Mouse (Mus musculus): ENCODE data around the gene Zfp781. TPM values are rescaled to one million over a fixed set of nuclear protein-coding genes. Genes with fewer than 3 reads are reported as not detected.
"Not testable (repeated sequence)": the region's sequence is repeated elsewhere in the genome, so short reads cannot be mapped to it uniquely, and the experiment has no call there.

Zfp781 gene
- polyA plus RNA-seq (2014; fragmentation: Nextera tagmentation; extraction: Ambion mirVana): 4.6 and 5.4 TPM in 2 replicates

- not testable (repeated sequence) for DNase-seq (ENCODE audit: low spot score); H3K4me3 ChIP-seq (ENCODE audit: low read depth, low read length); H3K9me3 ChIP-seq (ENCODE audit: control insufficient read depth, low read length); H3K4me1 ChIP-seq (replicated peaks; ENCODE audit: control insufficient read depth, insufficient read depth, low read length); H3K36me3 ChIP-seq (ENCODE audit: control insufficient read depth, insufficient read depth, low read length); H3K27ac ChIP-seq (ENCODE audit: low read depth, low read length); H3K4me2 ChIP-seq (replicated peaks; ENCODE audit: low read depth, low read length); H3K27me3 ChIP-seq (ENCODE audit: control insufficient read depth, insufficient read depth, low read length); H3K9ac ChIP-seq (ENCODE audit: low read depth, low read length)
- peak; percentile 98 for ATAC-seq (ENCODE audit: low FRiP score)
- no CpG with 5 or more reads among the region's 43 CpGs for WGBS
Measured at GRCm38 (mm10) chr10:81929842-81930743, at the start of gene Zfp781. TSS of gene Zfp781 (minus strand) at chr10:81930480.

GRCm38 (mm10) chr10:81978365-81979003, 48.2 kb upstream of the Zfp781 start:
- not testable (repeated sequence) for H3K27ac ChIP-seq (ENCODE audit: low read depth, low read length); H3K9me3 ChIP-seq (ENCODE audit: control insufficient read depth, low read length); DNase-seq (ENCODE audit: low spot score); H3K4me1 ChIP-seq (replicated peaks; ENCODE audit: control insufficient read depth, insufficient read depth, low read length); H3K9ac ChIP-seq (ENCODE audit: low read depth, low read length); H3K36me3 ChIP-seq (ENCODE audit: control insufficient read depth, insufficient read depth, low read length); H3K27me3 ChIP-seq (ENCODE audit: control insufficient read depth, insufficient read depth, low read length); H3K4me3 ChIP-seq (ENCODE audit: low read depth, low read length); ATAC-seq (ENCODE audit: low FRiP score); H3K4me2 ChIP-seq (replicated peaks; ENCODE audit: low read depth, low read length)
- WGBS: no CpG with 5 or more reads among the region's 44 CpGs

- not testable (repeated sequence) for H3K9ac ChIP-seq (ENCODE audit: low read depth, low read length); H3K27me3 ChIP-seq (ENCODE audit: control insufficient read depth, insufficient read depth, low read length); H3K9me3 ChIP-seq (ENCODE audit: control insufficient read depth, low read length); H3K27ac ChIP-seq (ENCODE audit: low read depth, low read length); DNase-seq (ENCODE audit: low spot score); H3K4me3 ChIP-seq (ENCODE audit: low read depth, low read length); H3K36me3 ChIP-seq (ENCODE audit: control insufficient read depth, insufficient read depth, low read length); H3K4me1 ChIP-seq (replicated peaks; ENCODE audit: control insufficient read depth, insufficient read depth, low read length); H3K4me2 ChIP-seq (replicated peaks; ENCODE audit: low read depth, low read length)
- WGBS: no CpG with 5 or more reads among the region's 3 CpGs
- ATAC-seq (ENCODE audit: low FRiP score): peak; percentile 64
Measured at GRCm38 (mm10) chr10:81930744-81931118, 451 bp upstream of the Zfp781 start.

GRCm38 (mm10) chr10:81863409-81864407, 66.6 kb downstream of the Zfp781 start, which contains the start of gene Gm32687:
TSS of gene Gm32687 (plus strand) at chr10:81863934.
- H3K27ac ChIP-seq (ENCODE audit: low read depth, low read length); H3K9ac ChIP-seq (ENCODE audit: low read depth, low read length); H3K36me3 ChIP-seq (ENCODE audit: control insufficient read depth, insufficient read depth, low read length); H3K4me3 ChIP-seq (ENCODE audit: low read depth, low read length); DNase-seq (ENCODE audit: low spot score); H3K9me3 ChIP-seq (ENCODE audit: control insufficient read depth, low read length); H3K27me3 ChIP-seq (ENCODE audit: control insufficient read depth, insufficient read depth, low read length); H3K4me1 ChIP-seq (replicated peaks; ENCODE audit: control insufficient read depth, insufficient read depth, low read length); H3K4me2 ChIP-seq (replicated peaks; ENCODE audit: low read depth, low read length): not testable (repeated sequence)
- WGBS: 31% methylated on average over 4 of the region's 49 CpGs
- peak; percentile 100 for ATAC-seq (ENCODE audit: low FRiP score)

Other genes with a start within 250 kb of the Zfp781 start
- 20.0 and 22.6 TPM in 2 replicates for gene Zfp433, start 225.7 kb downstream of the Zfp781 start, polyA plus RNA-seq (2014; fragmentation: Nextera tagmentation; extraction: Ambion mirVana)
- 17.9 and 19.2 TPM in 2 replicates for gene Gm3055, start 159.3 kb downstream of the Zfp781 start, polyA plus RNA-seq (2014; fragmentation: Nextera tagmentation; extraction: Ambion mirVana)
- gene Gm4767, start 118.3 kb downstream of the Zfp781 start, polyA plus RNA-seq (2014; fragmentation: Nextera tagmentation; extraction: Ambion mirVana): 3.5 and 3.9 TPM in 2 replicates
- 12.2 and 12.8 TPM in 2 replicates for gene Gm32687, start 66.5 kb downstream of the Zfp781 start, polyA plus RNA-seq (2014; fragmentation: Nextera tagmentation; extraction: Ambion mirVana)
- gene Zfp873, start 117.6 kb upstream of the Zfp781 start, polyA plus RNA-seq (2014; fragmentation: Nextera tagmentation; extraction: Ambion mirVana): 12.6 and 17.7 TPM in 2 replicates
- gene BC024063, start 152.9 kb upstream of the Zfp781 start, polyA plus RNA-seq (2014; fragmentation: Nextera tagmentation; extraction: Ambion mirVana): 7.5 and 8.2 TPM in 2 replicates
- 5.6 and 6.9 TPM in 2 replicates for gene AU041133, start 197.5 kb upstream of the Zfp781 start, polyA plus RNA-seq (2014; fragmentation: Nextera tagmentation; extraction: Ambion mirVana)

All from hindbrain, embryonic 11.5 days (tissue).